Mouse (Mus musculus) kidney, postnatal 0 days (tissue): Measurements from ENCODE around the gene Clmp. TPM values are rescaled to one million over a fixed set of nuclear protein-coding genes. Genes with fewer than 3 reads are reported as not detected.
"Not testable (repeated sequence)": the region's sequence is repeated elsewhere in the genome, so short reads cannot be mapped to it uniquely, and the experiment has no call there.

Experiments used
- ATAC-seq: fragments of 200-750 bp; cut with Nextera tagmentation; replicated peaks from 2 replicates; pipeline ENCODE4 v1.8.0; 2017; ENCODE audit warnings: low read depth, moderate number of reproducible peaks, moderate TSS enrichment, moderate library complexity; ENCODE audit not compliant: low FRiP score
- DNase-seq: peaks from one replicate; pipeline ENCODE4 v3.0.0-alpha.2; 2016; ENCODE audit warnings: low spot score
- H3K27ac ChIP-seq: fragments of 300-500 bp; sonication (generic); 2 replicates; pipeline ENCODE4 v1.5.1; 2014; ENCODE audit warnings: mild to moderate bottlenecking
- H3K27me3 ChIP-seq: fragments of 300-500 bp; sonication (generic); 2 replicates; pipeline ENCODE4 v1.6.1; 2014; ENCODE audit warnings: low read length, mixed read lengths; ENCODE audit not compliant: insufficient read depth
- H3K36me3 ChIP-seq: fragments of 300-500 bp; sonication (generic); 2 replicates; pipeline ENCODE4 v1.6.1; 2014; ENCODE audit warnings: low read length, mixed read lengths; ENCODE audit not compliant: insufficient read depth
- H3K4me1 ChIP-seq: fragments of 300-500 bp; sonication (generic); replicated peaks from 2 replicates; pipeline ENCODE4 v1.6.1; 2014; ENCODE audit warnings: antibody characterized with exemption, low read length, mixed read lengths; ENCODE audit not compliant: insufficient read depth
- H3K4me2 ChIP-seq: fragments of 300-500 bp; sonication (generic); 2 replicates; pipeline ENCODE4 v1.6.1; 2014; ENCODE audit warnings: mild to moderate bottlenecking, low read length, moderate library complexity, mixed read lengths
- H3K4me3 ChIP-seq: fragments of 300-500 bp; sonication (generic); replicated peaks from 2 replicates; pipeline ENCODE4 v1.5.1; 2014; ENCODE audit warnings: low read depth, low read length
- H3K9ac ChIP-seq: fragments of 300-500 bp; sonication (generic); 2 replicates; pipeline ENCODE4 v1.6.1; 2014; ENCODE audit warnings: low read depth, low read length
- H3K9me3 ChIP-seq: fragments of 300-500 bp; sonication (generic); replicated peaks from 2 replicates; pipeline ENCODE4 v1.6.1; 2016; ENCODE audit warnings: low read length, inconsistent platforms, mixed read lengths
- CTCF ChIP-seq: IDR thresholded peaks from 2 replicates; pipeline ENCODE4 v1.5.1; 2016; ENCODE audit warnings: antibody characterized with exemption, low read depth, mild to moderate bottlenecking, moderate library complexity
- WGBS: fragments of 180-500 bp; shearing (Covaris S2); extraction: QIAGEN DNeasy Blood & Tissue Kit; methylation state at CpG from one replicate; pipeline ENCODE4 v1.1.7; 2014; 5-methylcytosine and 5-hydroxymethylcytosine counted together
- polyA plus RNA-seq: library from polyadenylated mRNA; unstranded; fragments of >200 nt; fragmentation: Nextera tagmentation; extraction: Ambion mirVana; gene quantifications from 2 replicates; pipeline ENCODE4 v1.2.1, GENCODE M21; 2015

Clmp gene
- polyA plus RNA-seq, 1 experiment from 2014 or later: 23.6 TPM

DNA sequence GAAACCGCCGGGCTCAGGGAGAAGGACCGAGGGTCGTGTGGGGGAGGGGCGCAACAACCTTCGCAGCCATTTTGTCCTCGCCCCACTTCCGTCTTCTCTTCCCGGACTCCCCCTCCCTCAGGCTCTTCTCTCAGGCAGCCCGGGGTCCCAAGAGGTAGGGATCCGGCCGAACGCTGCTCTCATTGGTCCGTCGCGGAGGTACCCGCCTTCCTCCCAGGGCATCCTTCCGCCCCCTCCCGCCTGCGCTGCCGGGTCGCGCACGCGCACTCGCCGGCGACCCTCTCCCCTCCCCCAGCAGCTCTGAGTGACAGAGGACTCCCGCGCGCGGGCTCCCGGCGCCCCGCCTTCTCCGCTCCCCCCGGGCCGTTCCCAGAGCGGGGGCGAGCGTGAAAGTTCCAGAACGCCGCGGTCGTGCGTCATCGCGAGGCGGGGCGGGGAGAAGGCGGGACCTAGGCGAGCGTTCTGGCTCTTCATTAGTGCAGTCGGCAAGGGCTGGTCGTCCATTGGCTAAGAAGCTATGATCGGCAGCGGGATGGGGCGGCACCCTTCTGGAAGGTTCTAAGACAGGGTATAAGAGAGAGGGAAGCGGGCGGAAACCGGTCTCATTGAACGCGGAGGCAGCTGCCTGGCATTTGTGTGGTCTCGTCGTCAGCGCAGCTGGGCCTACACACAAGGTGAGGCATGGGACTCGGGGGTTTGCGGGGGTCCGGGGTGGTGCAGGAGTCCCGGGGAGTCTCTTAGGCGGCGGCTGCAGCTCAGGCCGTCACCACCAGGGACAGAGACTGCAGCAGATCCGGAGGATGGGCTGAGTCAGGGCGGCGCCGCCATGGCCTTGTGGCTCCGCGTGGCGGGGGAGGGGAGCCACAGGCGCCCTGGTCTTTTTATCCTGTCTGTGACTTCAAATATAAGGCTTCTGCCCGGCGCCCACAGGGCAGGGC lies 115.2 kb downstream of the Clmp start, which contains the start of gene Hspa8:
Gene Hspa8, plus strand, starts transcription at position 310 of the 938 bp plus-strand sequence.
- H3K4me3 ChIP-seq: peak within 1 kb of the TSS; percentile 97
- H3K4me2 ChIP-seq: peak within 1 kb of the TSS; percentile 82
- peak; percentile 40; the same call in 1 of the 2 replicates for TF ChIP-seq CTCF
- no peaks in the 10 kb centered on the region for H3K27me3 ChIP-seq
- peak within 1 kb of the TSS; percentile 98 for H3K27ac ChIP-seq
- peaks cover 20% of the 10 kb centered on the region for H3K36me3 ChIP-seq
- peaks cover 17% of the 10 kb centered on the region for H3K4me1 ChIP-seq
- no peaks in the 10 kb centered on the region for H3K9me3 ChIP-seq
- ATAC-seq (peak; percentile 96), DNase-seq (peak; percentile 100)
- H3K9ac ChIP-seq: peak within 1 kb of the TSS; percentile 93
- under 1% methylated on average over 63 of the region's 83 CpGs for WGBS

DNA sequence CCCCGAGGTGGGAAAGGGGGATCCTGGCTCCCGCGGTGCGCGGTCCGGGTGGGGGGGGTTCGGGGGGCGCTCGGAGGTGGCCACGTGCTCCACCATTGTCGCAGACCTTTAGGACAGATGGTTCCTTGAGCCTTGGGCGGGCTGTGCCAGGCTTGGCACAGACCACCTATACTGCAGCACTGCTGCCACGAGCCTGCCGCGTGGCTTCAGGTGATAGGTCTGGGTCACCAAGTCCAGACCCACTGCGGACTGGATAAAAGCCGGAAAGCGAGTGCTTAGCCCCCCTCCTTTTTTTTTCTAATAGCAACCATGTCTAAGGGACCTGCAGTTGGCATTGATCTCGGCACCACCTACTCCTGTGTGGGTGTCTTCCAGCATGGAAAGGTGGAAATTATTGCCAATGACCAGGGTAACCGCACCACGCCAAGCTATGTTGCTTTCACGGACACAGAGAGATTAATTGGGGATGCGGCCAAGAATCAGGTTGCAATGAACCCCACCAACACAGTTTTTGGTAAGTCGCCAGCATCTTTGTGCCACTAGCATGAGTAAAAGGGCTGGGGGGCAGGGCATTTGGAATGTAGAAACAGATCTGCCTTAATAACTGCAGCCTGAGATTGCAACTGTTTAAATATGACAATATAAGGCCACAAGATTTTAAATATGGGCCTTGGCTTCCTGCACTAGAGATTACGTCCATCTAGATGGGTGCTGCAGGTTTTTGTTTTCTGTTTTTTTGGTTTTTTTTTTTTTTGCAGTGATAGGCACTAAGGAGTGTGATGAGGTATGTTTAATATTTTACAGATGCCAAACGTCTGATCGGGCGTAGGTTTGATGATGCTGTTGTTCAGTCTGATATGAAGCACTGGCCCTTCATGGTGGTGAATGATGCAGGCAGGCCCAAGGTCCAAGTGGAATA lies 116.1 kb downstream of the Clmp start:
- peaks cover 22% of the 10 kb centered on the region for H3K36me3 ChIP-seq
- 1% methylated on average over 22 of the region's 28 CpGs for WGBS
- peak overlapping the region; percentile 82 for H3K4me2 ChIP-seq
- H3K27ac ChIP-seq: peak overlapping the region; percentile 94
- H3K9me3 ChIP-seq, H3K27me3 ChIP-seq, DNase-seq: not testable (repeated sequence)
- H3K4me1 ChIP-seq: peaks cover 22% of the 10 kb centered on the region
- peak overlapping the region; percentile 93 for H3K9ac ChIP-seq
- peak overlapping the region; percentile 97 for H3K4me3 ChIP-seq
- peak; percentile 4 for ATAC-seq

DNA sequence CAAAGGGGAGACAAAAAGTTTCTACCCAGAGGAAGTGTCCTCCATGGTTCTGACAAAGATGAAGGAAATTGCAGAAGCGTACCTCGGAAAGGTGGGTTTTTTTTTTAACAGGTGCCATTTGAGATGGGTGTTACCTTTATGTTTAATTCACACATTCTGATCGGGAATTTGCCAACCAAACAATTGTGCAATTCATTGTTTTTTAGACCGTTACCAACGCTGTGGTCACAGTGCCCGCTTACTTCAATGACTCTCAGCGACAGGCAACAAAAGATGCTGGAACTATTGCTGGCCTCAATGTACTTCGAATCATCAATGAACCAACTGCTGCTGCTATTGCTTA lies 116.7 kb downstream of the Clmp start:
- WGBS: 1% methylated on average over 8 of the region's 8 CpGs
- Histone ChIP-seq H3K4me1 (peaks cover 23% of the 10 kb centered on the region), H3K36me3 (peaks cover 22% of the 10 kb centered on the region)

DNA sequence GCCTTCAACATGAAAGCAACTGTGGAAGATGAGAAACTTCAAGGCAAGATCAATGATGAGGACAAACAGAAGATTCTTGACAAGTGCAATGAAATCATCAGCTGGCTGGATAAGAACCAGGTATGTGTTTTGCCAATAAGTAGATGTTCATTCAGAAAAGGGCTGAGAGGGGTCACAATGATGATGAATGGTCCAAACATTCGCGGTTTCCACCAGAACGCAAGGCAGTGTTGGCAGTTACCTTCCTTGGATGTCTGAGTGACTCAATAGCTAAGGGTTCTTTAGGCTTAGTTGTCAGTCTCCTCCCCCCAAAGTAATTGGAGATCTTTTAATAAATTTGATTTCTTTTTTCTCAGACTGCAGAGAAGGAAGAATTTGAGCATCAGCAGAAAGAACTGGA lies 118.8 kb downstream of the Clmp start:
- not testable (repeated sequence) for H3K27me3 ChIP-seq, H3K9me3 ChIP-seq, DNase-seq, H3K9ac ChIP-seq, H3K4me2 ChIP-seq, ATAC-seq, H3K27ac ChIP-seq, H3K4me3 ChIP-seq
- WGBS: 47% methylated on average over 3 of the region's 3 CpGs
- Histone ChIP-seq H3K4me1 (peaks cover 17% of the 10 kb centered on the region), H3K36me3 (peaks cover 22% of the 10 kb centered on the region)

More for the DNA sequence above, 116.7 kb downstream of the Clmp start:
- Histone ChIP-seq H3K4me3 (peak overlapping the region; percentile 97), H3K9ac (peak overlapping the region; percentile 93), H3K4me2 (peak overlapping the region; percentile 82)
- not testable (repeated sequence) for ATAC-seq, DNase-seq, H3K27me3 ChIP-seq, H3K27ac ChIP-seq, H3K9me3 ChIP-seq

DNA sequence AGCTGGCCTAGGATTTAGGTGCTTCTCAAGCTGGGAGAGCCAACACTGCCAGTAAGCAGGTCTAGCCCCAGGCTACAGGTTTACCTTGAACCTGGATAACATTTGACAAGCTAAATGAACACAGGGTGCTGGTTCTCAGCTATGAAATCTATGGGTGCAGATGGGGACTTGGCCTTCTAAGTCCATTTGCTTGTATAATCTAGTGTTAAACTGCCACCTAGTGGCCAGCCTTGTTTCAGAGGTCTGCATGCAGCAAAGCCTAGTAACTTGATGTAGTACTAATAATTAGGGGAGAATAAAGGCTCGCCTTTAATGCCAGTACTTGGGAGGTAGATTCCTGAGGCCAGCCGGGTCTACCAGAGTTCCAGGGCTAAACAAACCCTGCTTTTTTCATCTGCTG lies 119.5 kb downstream of the Clmp start:
- TF ChIP-seq CTCF: peak; percentile 77
- Histone ChIP-seq H3K4me2 (peak overlapping the region; percentile 8), H3K36me3 (peaks cover 22% of the 10 kb centered on the region), H3K27me3 (no peaks in the 10 kb centered on the region), H3K4me3 (no peak overlapping the region), H3K9ac (no peak overlapping the region), H3K27ac (peak overlapping the region; percentile 19), H3K9me3 (no peaks in the 10 kb centered on the region), H3K4me1 (peaks cover 17% of the 10 kb centered on the region)
- ATAC-seq (no peak), DNase-seq (peak; percentile 95)
- WGBS: 28% methylated on average over 2 of the region's 2 CpGs
